Mouse (Mus musculus): ENCODE data around the gene Try4.
"Not testable (repeated sequence)": the region's sequence is repeated elsewhere in the genome, so short reads cannot be mapped to it uniquely, and the experiment has no call there.

Try4 gene

DNA sequence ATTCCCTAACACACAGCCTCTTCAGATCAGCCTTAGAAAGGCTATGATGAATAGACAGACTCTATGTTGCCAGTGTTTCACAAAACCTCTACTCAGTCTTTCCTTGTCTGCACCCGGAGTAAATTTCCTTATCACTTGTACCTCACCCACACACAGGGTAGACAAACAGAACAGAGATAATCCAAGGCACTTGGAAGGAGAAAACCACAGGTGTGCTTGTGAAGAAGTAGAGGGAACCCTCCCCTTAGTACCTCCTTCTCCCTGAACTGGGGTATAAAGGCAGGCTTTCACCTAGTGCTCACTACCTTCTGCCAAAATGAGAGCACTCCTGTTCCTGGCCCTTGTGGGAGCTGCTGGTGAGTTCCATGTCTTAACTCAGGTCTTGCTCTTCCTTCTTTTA, at the start of gene Try4:
Gene Try4, plus strand, starts transcription at position 301 of the 400 bp plus-strand sequence.
- in situ Hi-C loops (cut with MboI): no loop called here

DNA sequence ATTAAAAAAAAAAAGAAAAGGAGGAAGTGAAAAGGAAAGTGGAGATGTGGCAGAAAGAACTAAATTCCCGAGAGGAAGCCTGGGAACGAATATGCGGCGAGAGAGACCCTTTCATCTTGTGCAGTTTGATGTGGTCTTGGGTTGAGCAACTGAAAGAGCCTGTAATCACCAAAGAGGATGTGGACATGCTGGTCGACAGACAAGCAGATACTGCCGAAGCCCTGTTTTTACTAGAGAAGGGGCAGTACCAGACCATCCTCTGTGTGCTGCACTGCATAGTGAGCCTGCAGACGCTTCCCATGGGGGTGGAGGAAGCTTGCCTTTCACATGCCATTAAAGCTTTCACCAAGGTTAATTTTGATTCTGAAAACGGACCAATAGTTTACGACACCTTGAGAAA, 48.8 kb upstream of the Try4 start:
- in situ Hi-C loops (cut with MboI): loop anchor here (25.0 kb wide), 1 partner anchor 309 kb away; no protein-coding TSS in a partner anchor

DNA sequence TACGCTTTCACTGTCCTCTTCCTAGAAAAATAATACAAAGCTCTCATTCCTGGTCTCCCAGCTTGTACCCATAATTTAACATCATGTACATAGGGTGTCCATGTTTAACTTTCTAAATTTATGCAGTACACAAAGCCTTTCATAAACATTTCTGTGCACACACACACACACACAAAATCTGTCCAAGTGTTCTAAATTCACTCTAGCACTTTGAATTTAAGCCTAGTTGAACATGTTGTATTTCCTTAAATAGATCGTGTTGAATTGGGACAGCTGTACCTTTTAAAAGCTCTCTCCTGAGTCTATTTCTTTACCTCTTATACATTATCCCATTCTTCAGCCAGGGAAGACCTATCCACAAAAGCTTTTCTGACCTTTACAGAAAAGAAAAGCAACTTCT, 45.6 kb upstream of the Try4 start:
- in situ Hi-C loops (cut with MboI): loop anchor here (25.0 kb wide), 1 partner anchor 306 kb away; no protein-coding TSS in a partner anchor

DNA sequence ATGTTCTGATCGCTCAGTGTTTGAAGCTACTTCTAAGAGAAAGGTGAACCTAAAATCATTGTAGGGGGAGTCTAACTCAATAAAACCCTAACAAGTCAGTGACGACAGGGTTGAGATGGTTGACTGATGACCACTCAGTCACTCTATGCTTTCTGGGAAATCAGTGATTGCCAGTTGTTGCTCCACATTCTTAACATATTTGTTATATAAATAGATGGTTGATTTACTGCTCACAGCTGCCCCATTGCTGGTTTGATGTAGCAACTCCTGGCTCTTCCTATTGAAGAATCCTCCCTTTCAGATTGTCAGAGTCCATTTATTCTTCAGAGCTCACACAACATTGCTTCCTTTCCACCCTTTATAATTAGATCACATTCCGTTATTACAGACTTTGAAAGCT, 44.6 kb upstream of the Try4 start:
- in situ Hi-C loops (cut with MboI): loop anchor here (25.0 kb wide), 1 partner anchor 305 kb away; no protein-coding TSS in a partner anchor

GRCm38 (mm10) chr6:41262796-41263195, 39.3 kb upstream of the Try4 start:
- in situ Hi-C loops (cut with MboI): loop anchor here (25.0 kb wide), 1 partner anchor 300 kb away; no protein-coding TSS in a partner anchor

GRCm38 (mm10) chr6:41266140-41266539, 35.9 kb upstream of the Try4 start:
- in situ Hi-C loops (cut with MboI): loop anchor here (25.0 kb wide), 1 partner anchor 296 kb away; no protein-coding TSS in a partner anchor

GRCm38 (mm10) chr6:41298255-41298654, 3.8 kb upstream of the Try4 start:
- in situ Hi-C loops (cut with MboI): no loop called here

GRCm38 (mm10) chr6:41316741-41317140, 14.7 kb downstream of the Try4 start, which contains the start of gene Try5:
Try5 (minus strand) TSS chr6:41316841.
- in situ Hi-C loops (cut with MboI): not testable (repeated sequence)

- in situ Hi-C loops (cut with MboI): no loop called here
Observed at GRCm38 (mm10) chr6:41353932-41354331, 51.9 kb downstream of the Try4 start, which contains the start of gene Try10. Try10 (plus strand) TSS chr6:41354105.
